Mouse (Mus musculus) hindbrain, embryonic 12.5 days (tissue): ENCODE measurements around the gene Olfr937. TPM values are rescaled to one million over a fixed set of nuclear protein-coding genes. Genes with fewer than 3 reads are reported as not detected.

Experiments
- ATAC-seq: fragments of 200-750 bp; cut with Nextera tagmentation; 2 replicates; pipeline ENCODE4 v1.8.0; 2017; ENCODE audit warnings: moderate TSS enrichment; ENCODE audit not compliant: low FRiP score
- H3K27ac ChIP-seq: fragments of 300-500 bp; sonication (generic); 2 replicates; pipeline ENCODE4 v1.5.1; 2016; ENCODE audit warnings: mild to moderate bottlenecking
- H3K27me3 ChIP-seq: fragments of 300-500 bp; sonication (generic); 2 replicates; pipeline ENCODE4 v1.6.1; 2016; ENCODE audit warnings: mild to moderate bottlenecking
- H3K36me3 ChIP-seq: fragments of 300-500 bp; sonication (generic); 2 replicates; pipeline ENCODE4 v1.6.1; 2016; ENCODE audit warnings: mild to moderate bottlenecking
- H3K4me1 ChIP-seq: fragments of 300-500 bp; sonication (generic); 2 replicates; pipeline ENCODE4 v1.6.1; 2016
- H3K4me2 ChIP-seq: fragments of 300-500 bp; sonication (generic); replicated peaks from 2 replicates; pipeline ENCODE4 v1.6.1; 2016; ENCODE audit warnings: mild to moderate bottlenecking
- H3K4me3 ChIP-seq: fragments of 300-500 bp; sonication (generic); 2 replicates; pipeline ENCODE4 v1.5.1; 2016; ENCODE audit warnings: mild to moderate bottlenecking
- H3K9ac ChIP-seq: fragments of 300-500 bp; sonication (generic); 2 replicates; pipeline ENCODE4 v1.6.1; 2016; ENCODE audit warnings: mild to moderate bottlenecking, moderate library complexity
- H3K9me3 ChIP-seq: fragments of 300-500 bp; sonication (generic); replicated peaks from 2 replicates; pipeline ENCODE4 v1.6.1; 2016; ENCODE audit warnings: mild to moderate bottlenecking
- WGBS: fragments of 180-500 bp; shearing (Covaris S2); methylation state at CpG from one replicate; pipeline ENCODE4 v1.1.7; 2016; 5-methylcytosine and 5-hydroxymethylcytosine counted together
- microRNA-seq: library from miRNA; unstranded; fragments of <30 nt; microRNA quantifications from one replicate; pipeline ENCODE4, GENCODE M21; 2017
- polyA plus RNA-seq: library from polyadenylated mRNA; unstranded; fragments of >200 nt; fragmentation: Nextera tagmentation; extraction: Ambion mirVana; gene quantifications from 2 replicates; pipeline ENCODE4 v1.2.1, GENCODE M21; 2016

Gene Olfr937
- polyA plus RNA-seq = not detected in 2 replicates

- Histone ChIP-seq H3K27ac (no peak within 1 kb of the TSS), H3K4me1 (no peaks in the 10 kb centered on the region), H3K4me3 (no peak within 1 kb of the TSS), H3K36me3 (no peaks in the 10 kb centered on the region), H3K4me2 (no peak within 1 kb of the TSS), H3K9me3 (no peaks in the 10 kb centered on the region), H3K27me3 (no peaks in the 10 kb centered on the region), H3K9ac (no peak within 1 kb of the TSS)
- WGBS = 79% methylated on average over 1 of the region's 1 CpGs
- no peak for ATAC-seq
Observed at GRCm38 (mm10) chr9:39064851-39065250, at the start of gene Olfr937. Gene Olfr937 (minus strand): TSS chr9:39064951.

- 0 out of 2 replicates have a peak, but pooled peaks cover 2% of the 10 kb centered on the region for H3K9me3 ChIP-seq
- no peak within 1 kb of the TSS for H3K9ac ChIP-seq
- H3K36me3 ChIP-seq = no peaks in the 10 kb centered on the region
- H3K27me3 ChIP-seq = no peaks in the 10 kb centered on the region
- no peaks in the 10 kb centered on the region for H3K4me1 ChIP-seq
- H3K4me3 ChIP-seq = no peak within 1 kb of the TSS
- ATAC-seq = no peak
- no peak within 1 kb of the TSS for H3K27ac ChIP-seq
- no peak within 1 kb of the TSS for H3K4me2 ChIP-seq
- WGBS = 87% methylated on average over 2 of the region's 2 CpGs
Observed at GRCm38 (mm10) chr9:39078787-39079186, 14.0 kb upstream of the Olfr937 start, which contains the start of gene Olfr938. Gene Olfr938 (minus strand): TSS chr9:39078887.

DNA sequence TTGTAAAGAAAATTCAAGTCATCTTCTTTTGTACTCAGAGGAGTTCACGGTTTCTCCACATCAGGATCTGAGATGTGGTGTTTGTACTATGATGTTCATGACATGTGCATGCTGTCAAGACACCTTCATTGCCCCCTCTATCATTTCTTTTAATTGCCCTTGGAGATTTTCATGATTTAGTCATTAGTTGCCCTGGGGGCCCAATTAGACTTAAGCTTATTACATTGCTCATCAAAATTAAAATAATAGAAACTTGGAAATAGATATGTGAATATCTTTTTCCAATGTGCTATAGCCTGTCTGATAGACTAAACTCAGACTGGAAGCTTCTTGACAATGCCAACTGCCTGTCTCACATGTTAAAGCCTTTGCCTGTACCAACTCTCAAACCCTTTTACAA lies 41.5 kb downstream of the Olfr937 start, which contains the start of gene Olfr146:
Gene Olfr146 (minus strand): TSS at position 101 of the 400 bp plus-strand sequence.
- no peak within 1 kb of the TSS for H3K4me3 ChIP-seq
- no peak within 1 kb of the TSS for H3K9ac ChIP-seq
- WGBS = 89% methylated on average over 1 of the region's 1 CpGs
- H3K4me2 ChIP-seq = no peak within 1 kb of the TSS
- no peaks in the 10 kb centered on the region for H3K27me3 ChIP-seq
- no peaks in the 10 kb centered on the region for H3K36me3 ChIP-seq
- no peak within 1 kb of the TSS for H3K27ac ChIP-seq
- no peak for ATAC-seq
- no peaks in the 10 kb centered on the region for H3K4me1 ChIP-seq
- H3K9me3 ChIP-seq = no peaks in the 10 kb centered on the region

Small RNA genes within 50 kb of the gene (microRNA-seq; reads per million reads assigned to microRNA genes)
- not detected for gene Gm25032
- gene Gm25529 = not detected

Other genes with a start within 250 kb of the Olfr937 start
- gene Olfr923, start 238.4 kb downstream of the Olfr937 start, polyA plus RNA-seq = not detected in 2 replicates
- gene Olfr924, start 220.5 kb downstream of the Olfr937 start, polyA plus RNA-seq = not detected in 2 replicates
- not detected in 2 replicates for gene Olfr26, start 209.9 kb downstream of the Olfr937 start, polyA plus RNA-seq
- gene Olfr926, start 187.8 kb downstream of the Olfr937 start, polyA plus RNA-seq = not detected in 2 replicates
- not detected in 2 replicates for gene Olfr930, start 135.1 kb downstream of the Olfr937 start, polyA plus RNA-seq
- gene Olfr933, start 92.6 kb downstream of the Olfr937 start, polyA plus RNA-seq = not detected in 2 replicates
- gene Olfr934, start 76.6 kb downstream of the Olfr937 start, polyA plus RNA-seq = not detected in 2 replicates
- not detected in 2 replicates for gene Olfr935, start 65.3 kb downstream of the Olfr937 start, polyA plus RNA-seq
- gene Olfr146, start 41.6 kb downstream of the Olfr937 start, polyA plus RNA-seq = not detected in 2 replicates
- not detected in 2 replicates for gene Olfr938, start 13.9 kb upstream of the Olfr937 start, polyA plus RNA-seq
- gene Olfr27, start 63.2 kb upstream of the Olfr937 start, polyA plus RNA-seq = not detected in 2 replicates
- not detected in 2 replicates for gene Olfr943, start 101.4 kb upstream of the Olfr937 start, polyA plus RNA-seq
- not detected in 2 replicates for gene Olfr944, start 137.0 kb upstream of the Olfr937 start, polyA plus RNA-seq
- not detected in 2 replicates for gene Olfr1537, start 185.0 kb upstream of the Olfr937 start, polyA plus RNA-seq
- not detected in 2 replicates for gene Olfr945, start 211.9 kb upstream of the Olfr937 start, polyA plus RNA-seq